Mouse (Mus musculus): Measurements from ENCODE around the gene Armc2.

DNA sequence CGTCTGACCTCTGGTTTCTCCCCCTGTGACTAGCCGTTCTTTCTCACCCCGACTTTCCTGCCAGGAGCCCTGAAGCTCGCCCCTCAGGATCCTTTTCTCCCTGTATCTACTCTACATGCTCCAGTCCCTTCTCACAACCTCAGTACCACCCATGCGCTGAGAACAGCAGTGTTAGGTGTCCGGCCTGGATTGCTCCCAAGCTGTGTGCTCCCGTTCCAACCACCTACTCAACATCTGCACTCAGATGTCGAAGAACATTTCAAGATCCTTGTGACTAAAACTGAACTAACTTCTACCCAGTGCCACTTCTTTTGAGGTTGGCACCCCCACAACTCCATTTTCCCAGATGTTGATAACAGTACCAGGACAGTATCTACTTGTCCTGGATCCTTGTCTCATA lies 30.4 kb upstream of the Armc2 start:
- TF ChIP-seq EP300 (IDR thresholded peaks at IDR 0.05; ENCODE audit: low read depth) = no peak
- no peak for TF ChIP-seq CTCF (IDR thresholded peaks at IDR 0.05; ENCODE audit: low read depth)
